In the genomic region with DNA sequence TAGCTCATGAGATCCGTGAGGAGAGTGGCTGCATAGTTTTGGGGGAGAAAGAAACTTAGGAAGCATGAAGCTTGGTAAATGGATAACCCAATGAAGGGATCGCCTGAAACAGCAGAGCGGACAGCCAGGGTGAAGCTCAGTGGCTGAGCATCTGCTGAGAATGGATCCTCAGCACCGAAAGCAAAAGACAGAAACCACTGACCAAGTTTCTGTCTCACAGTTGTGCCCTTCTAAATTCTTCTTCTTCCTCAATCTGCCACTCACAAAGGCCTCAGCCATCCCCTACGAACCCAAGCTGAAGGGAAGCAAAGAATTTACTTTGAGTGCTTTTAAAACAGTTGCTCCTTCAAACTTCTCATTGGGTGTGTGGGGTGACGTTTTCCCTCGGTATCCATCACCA, we compare ENCODE assay signal across 31 mouse cellular contexts.
"Had no signal": no experiment of that assay in that cellular context is flagged by ENCODE, and none has a peak within 500 bp of the region (broad histone marks: within the 10 kb centered on the region; RNA-seq: fewer than 3 reads in every experiment).

No protein-coding gene starts in this region.

- H3K27ac ChIP-seq: limb, embryonic 10.5 days; limb, embryonic 12.5 days; limb, embryonic 13.5 days; limb, embryonic 15.5 days; liver, embryonic 12.5 days; liver, embryonic 13.5 days; liver, embryonic 14.5 days; liver, embryonic 15.5 days; lung, embryonic 15.5 days; macrophage; midbrain, embryonic 10.5 days; midbrain, embryonic 12.5 days; midbrain, embryonic 13.5 days; midbrain, embryonic 15.5 days had no signal

- H3K36me3 ChIP-seq: limb, embryonic 10.5 days; limb, embryonic 12.5 days; liver, embryonic 12.5 days; liver, embryonic 13.5 days; liver, embryonic 15.5 days; lung, embryonic 15.5 days; midbrain, embryonic 10.5 days; midbrain, embryonic 12.5 days; midbrain, embryonic 13.5 days; midbrain, embryonic 15.5 days had no signal

- ATAC-seq: liver, embryonic 12.5 days; liver, postnatal 0 days; lung, postnatal 0 days; midbrain, embryonic 13.5 days; midbrain, embryonic 15.5 days; midbrain, embryonic 16.5 days had no signal

- H3K4me3 ChIP-seq: limb, embryonic 10.5 days; limb, embryonic 12.5 days; limb, embryonic 13.5 days; limb, embryonic 15.5 days; liver, embryonic 12.5 days; liver, embryonic 13.5 days; liver, embryonic 15.5 days; lung, embryonic 15.5 days; megakaryocyte, embryonic 14.5 days; midbrain, embryonic 10.5 days; midbrain, embryonic 12.5 days; midbrain, embryonic 13.5 days; midbrain, embryonic 15.5 days; myocyte had no signal

- DNase-seq: left cerebral cortex, postnatal 4 days; liver; liver, embryonic 13.5 days; liver, postnatal 0 days; lung, adult 18-20 months; lung, adult 2 months; lung, embryonic 14.5 days; lung, postnatal 10 days; lung, postnatal 14 days; lung, postnatal 36 days; lung, postnatal 4 days; midbrain, embryonic 14.5 days had no signal

- H3K4me1 ChIP-seq: limb, embryonic 10.5 days; limb, embryonic 12.5 days; limb, embryonic 13.5 days; limb, embryonic 15.5 days; liver, embryonic 12.5 days; liver, embryonic 13.5 days; liver, embryonic 15.5 days; lung, embryonic 15.5 days; megakaryocyte, embryonic 14.5 days; midbrain, embryonic 10.5 days; midbrain, embryonic 12.5 days; midbrain, embryonic 13.5 days; midbrain, embryonic 15.5 days had no signal

- H3K9ac ChIP-seq: limb, embryonic 12.5 days; limb, embryonic 13.5 days; limb, embryonic 15.5 days; liver, embryonic 12.5 days; liver, embryonic 13.5 days; liver, embryonic 14.5 days; liver, embryonic 15.5 days; liver, postnatal 0 days; lung, embryonic 14.5 days; lung, embryonic 15.5 days; midbrain, embryonic 12.5 days; midbrain, embryonic 13.5 days; midbrain, embryonic 15.5 days had no signal

- H3K27me3 ChIP-seq: limb, embryonic 12.5 days; limb, embryonic 13.5 days; limb, embryonic 15.5 days; liver, embryonic 12.5 days; liver, embryonic 13.5 days; liver, embryonic 15.5 days; lung, embryonic 15.5 days; megakaryocyte, embryonic 14.5 days; midbrain, embryonic 12.5 days; midbrain, embryonic 13.5 days; midbrain, embryonic 15.5 days had no signal

- H3K4me2 ChIP-seq: limb, embryonic 12.5 days; limb, embryonic 13.5 days; limb, embryonic 15.5 days; liver, embryonic 11.5 days; liver, embryonic 12.5 days; liver, embryonic 13.5 days; liver, embryonic 15.5 days; lung, embryonic 14.5 days; lung, embryonic 15.5 days; midbrain, embryonic 11.5 days; midbrain, embryonic 12.5 days; midbrain, embryonic 13.5 days; midbrain, embryonic 15.5 days had no signal

- H3K9me3 ChIP-seq: limb, embryonic 10.5 days; limb, embryonic 12.5 days; limb, embryonic 13.5 days; limb, embryonic 15.5 days; liver, embryonic 12.5 days; liver, embryonic 13.5 days; liver, embryonic 15.5 days; lung, embryonic 15.5 days; megakaryocyte, embryonic 14.5 days; midbrain, embryonic 10.5 days; midbrain, embryonic 12.5 days; midbrain, embryonic 13.5 days; midbrain, embryonic 15.5 days had no signal
